Mouse (Mus musculus) adrenal gland, postnatal 25 days (tissue): ENCODE results near the gene Cbfa2t2. TPM values are rescaled to one million over a fixed set of nuclear protein-coding genes. Genes with fewer than 3 reads are reported as not detected.
"Not testable (repeated sequence)": the region's sequence is repeated elsewhere in the genome, so short reads cannot be mapped to it uniquely, and the experiment has no call there.

ENCODE experiments used
- DNase-seq: peaks from one replicate; pipeline ENCODE4 v3.0.0; 2021; ENCODE audit warnings: mixed read lengths
- total RNA-seq: library from RNA; stranded (reverse); gene quantifications from 2 replicates; pipeline ENCODE4 v1.2.3, GENCODE M21; 2021

Cbfa2t2 gene
- total RNA-seq, 1 experiment from 2014 or later: 40.7 TPM

DNA sequence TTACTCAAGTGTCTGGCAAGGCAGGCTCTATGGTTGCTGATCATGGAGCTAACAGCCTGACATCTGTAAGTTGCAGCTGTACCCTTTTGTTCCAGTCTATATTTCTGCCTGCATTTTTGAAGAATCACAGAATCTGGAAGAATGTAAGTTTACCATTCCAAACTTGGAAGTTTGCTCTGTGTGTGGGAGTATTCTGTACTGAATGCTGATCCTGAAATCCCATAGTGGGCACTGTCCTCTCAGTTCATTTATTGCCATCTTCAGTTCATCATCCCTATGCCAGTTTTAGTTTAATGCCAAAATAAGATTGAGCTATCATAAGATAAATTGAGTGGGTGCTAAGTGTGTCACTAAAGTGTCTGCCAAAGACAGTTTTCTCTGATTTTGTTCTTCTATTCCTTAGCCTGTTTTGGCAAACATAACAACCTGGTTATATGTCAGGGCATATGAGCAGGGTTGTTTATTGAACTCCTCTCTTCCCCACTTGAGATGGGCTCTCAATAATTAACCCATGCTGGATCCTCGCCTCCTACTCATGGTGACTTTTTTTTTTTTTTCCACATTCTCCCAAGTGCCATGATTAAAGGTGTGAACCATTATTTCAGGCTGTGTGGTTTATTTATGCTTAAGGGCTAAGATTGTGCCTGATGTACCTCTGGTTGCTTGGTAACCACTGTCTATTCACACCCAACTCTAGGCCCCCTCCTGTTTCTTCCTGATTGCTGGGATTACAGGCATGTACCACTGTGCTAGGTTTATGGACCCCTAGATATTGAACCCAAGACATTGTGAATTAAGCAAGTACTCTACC is 38.2 kb downstream of the Cbfa2t2 start:
- no peak for DNase-seq

GRCm38 (mm10) chr2:154475062-154475349 is 38.7 kb downstream of the Cbfa2t2 start:
- DNase-seq: no peak

DNA sequence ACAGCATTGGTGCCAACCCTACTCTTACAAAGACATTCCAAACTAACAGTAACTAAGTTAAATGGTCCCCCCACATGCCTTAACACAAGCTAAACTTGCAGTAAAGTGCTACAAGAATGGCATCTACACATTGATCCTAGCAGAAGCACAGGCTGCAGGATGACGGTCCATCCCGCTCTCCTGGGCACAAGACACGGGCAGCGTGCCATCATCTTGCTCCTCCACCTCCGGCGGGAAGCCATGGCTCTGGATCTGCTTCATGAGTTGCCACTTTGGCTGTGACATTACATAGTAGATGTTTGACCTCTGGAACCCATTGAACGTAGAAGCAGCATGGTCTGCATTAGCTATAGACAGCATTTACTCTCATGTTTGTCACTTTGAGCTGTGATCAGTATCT is 39.6 kb downstream of the Cbfa2t2 start:
- no peak for DNase-seq

DNA sequence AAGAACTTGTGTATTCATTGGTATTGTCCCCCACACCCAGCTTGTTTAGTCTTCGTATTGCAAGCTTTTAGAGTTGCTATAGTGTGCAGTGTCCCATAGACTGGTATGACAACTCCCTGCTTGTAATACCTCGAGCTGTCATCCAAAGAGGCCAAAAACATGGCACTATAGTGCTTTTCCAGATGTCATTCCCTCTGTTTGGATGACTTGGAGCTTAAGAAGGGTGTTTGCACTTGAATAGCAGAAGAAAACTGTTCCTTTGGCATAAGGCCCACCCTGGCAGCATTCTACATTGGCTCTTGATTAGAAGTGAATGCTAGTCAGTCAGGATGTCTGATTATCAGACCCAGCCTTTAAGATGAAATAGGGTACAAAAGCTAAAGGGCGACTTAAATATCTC is 40.7 kb downstream of the Cbfa2t2 start:
- DNase-seq: peak; percentile 15

DNA sequence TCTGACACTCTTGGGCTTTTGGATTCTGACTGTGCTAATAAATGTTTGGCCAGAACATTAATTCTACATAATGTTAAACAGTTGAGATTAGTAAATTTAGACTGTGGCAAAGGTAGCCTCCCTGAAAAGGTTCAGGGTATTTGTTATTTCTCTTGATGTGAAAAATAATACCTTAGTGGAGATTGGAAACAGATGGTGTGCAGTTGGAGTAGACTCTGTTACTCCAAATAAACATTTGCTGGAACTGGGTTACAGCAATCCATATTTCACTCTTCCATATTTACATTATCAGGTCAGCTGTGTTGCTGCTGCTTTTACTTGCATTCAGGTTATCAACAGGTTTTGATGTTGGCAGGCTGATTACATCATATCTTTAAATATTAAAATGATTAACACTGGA is 55.5 kb downstream of the Cbfa2t2 start:
- no peak for DNase-seq

- not testable (repeated sequence) for DNase-seq
Measured at GRCm38 (mm10) chr2:154493559-154493958, 57.3 kb downstream of the Cbfa2t2 start.

DNA sequence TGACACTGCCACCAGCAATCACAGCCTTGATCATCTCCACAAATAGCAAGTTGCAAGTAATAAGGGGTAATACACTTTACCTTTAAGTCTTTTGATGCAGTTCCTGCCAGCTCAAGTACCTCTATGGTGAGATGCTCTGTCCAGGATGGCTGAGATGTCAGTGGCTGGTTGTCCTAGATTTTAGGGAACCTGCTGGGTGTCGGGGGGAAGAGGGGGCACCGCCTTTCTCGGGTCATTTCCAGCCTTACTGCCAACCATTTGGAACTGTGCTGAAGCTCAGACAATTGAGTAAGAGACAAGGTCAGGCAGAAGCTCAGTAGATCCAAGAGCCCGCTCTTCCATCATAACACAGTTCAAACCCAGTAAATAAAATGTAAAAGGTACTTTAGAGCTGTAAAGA is 58.7 kb downstream of the Cbfa2t2 start:
- no peak for DNase-seq

- DNase-seq: no peak
Measured at GRCm38 (mm10) chr2:154498571-154498970, 62.3 kb downstream of the Cbfa2t2 start.

- DNase-seq: no peak
Measured at GRCm38 (mm10) chr2:154499717-154500247, 63.5 kb downstream of the Cbfa2t2 start.

DNA sequence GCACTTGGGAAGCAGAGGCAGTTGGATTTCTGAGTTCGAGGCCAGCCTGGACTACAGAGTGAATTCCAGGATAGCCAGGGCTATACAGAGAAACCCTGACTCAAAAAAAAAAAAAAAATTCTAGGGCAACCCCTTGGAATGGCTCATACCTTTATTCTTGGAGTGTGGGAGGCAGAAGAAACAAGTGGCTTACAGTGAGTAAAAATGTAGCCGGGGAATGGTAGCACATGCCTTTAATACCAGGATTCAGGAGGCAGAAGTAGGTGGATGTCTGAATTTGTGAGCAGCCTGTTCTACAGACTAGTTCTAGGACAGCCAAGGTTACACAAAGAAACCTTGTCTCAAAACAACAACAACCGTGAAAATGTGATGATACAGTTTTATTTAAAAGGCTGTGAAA is 64.5 kb downstream of the Cbfa2t2 start:
- DNase-seq: no peak

DNA sequence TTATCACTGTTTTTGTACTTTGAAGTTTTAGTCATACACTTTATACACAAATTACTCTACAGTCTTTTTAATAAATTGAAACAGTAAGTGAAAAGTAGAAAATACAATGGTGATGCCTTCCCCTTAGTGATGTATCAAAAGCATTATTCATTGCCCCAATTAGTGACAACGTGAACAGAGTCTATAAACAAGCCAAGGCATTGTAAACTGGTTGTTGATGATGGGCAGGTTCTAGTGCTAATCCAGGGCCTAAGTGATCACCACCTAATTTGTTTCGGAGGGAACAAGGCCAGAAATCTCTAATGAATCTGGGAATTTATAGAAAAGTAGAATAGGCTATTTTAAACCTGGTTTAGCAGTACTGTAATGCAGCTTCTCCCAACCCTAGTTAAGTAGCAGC is 70.8 kb downstream of the Cbfa2t2 start:
- no peak for DNase-seq

DNA sequence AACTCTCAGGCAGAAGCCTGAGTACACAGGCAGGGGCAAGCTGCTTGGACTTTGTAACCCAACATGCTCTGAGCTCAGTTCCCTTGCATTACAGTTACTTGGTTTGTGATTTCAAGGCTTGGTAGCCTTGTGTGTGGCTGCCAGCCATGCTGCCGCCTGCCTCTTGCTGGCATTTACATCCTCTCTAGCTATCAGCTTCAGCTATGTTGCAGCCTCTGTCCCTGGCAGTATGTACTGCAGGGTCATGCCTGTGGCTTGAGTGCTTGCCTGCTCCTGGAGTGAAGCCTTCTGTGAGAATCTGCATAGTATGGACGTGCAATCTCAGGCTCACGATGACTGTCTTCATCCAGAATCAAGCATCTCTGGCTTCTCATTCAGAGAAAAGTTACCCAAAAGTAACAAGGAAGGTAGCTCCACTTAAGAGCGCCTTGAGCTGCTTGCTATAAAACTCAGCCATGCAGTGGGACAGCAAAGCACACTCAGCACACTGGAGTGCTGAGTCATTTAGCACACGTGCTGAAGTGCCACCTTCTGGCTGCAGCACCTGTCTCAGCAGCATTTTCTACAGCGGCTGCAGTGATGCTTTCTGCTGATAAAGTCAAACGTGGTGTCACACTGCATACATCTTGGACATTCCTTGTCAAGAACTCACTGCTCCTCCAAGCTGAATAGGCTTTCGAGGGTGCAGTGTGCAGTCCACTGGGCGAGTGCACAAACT is 71.4 kb downstream of the Cbfa2t2 start:
- peak; percentile 23 for DNase-seq

- no peak for DNase-seq
Measured at GRCm38 (mm10) chr2:154508450-154508849, 72.2 kb downstream of the Cbfa2t2 start.

GRCm38 (mm10) chr2:154510141-154510540 is 73.9 kb downstream of the Cbfa2t2 start:
- DNase-seq: no peak

- no peak for DNase-seq
Measured at GRCm38 (mm10) chr2:154516944-154517343, 80.7 kb downstream of the Cbfa2t2 start.

DNA sequence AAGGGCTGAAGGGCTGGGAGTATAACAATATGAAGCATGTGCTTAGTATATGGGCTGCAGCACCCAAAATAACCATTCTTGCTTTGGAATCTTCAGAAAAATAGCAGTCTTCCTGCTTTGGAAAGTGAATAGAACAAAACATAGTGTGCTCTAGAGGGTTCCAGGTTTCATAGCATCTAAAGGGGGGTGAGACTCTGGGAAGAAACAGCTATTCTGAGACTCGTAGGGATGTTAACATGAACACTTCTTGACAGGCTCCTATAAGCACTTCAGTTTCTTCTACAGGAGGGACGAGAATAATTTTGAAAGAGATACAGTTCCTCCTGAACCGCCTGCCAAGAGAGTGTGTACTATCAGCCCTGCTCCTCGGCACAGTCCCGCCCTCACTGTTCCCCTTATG is 81.1 kb downstream of the Cbfa2t2 start:
- no peak for DNase-seq

DNA sequence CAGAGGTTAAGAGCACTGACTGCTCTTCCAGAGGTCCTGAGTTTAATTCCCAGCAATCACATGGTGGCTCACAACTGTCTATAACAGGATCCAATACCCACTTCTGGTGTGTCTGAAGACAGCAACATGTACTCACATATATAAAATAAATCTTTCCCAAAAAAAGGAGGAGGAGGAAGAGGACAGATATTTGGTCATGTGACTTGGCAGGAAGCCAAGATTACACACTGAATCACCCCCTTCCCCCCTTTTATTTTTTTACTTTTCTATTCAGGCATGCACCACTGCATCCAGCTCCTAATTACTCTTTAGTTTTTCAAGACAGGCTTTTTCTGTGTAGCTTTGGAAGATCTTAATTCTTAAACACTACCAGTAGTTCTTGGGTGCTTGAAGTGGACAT is 85.2 kb downstream of the Cbfa2t2 start:
- DNase-seq: no peak

- DNase-seq: no peak
Measured at GRCm38 (mm10) chr2:154522334-154522733, 86.1 kb downstream of the Cbfa2t2 start.

DNA sequence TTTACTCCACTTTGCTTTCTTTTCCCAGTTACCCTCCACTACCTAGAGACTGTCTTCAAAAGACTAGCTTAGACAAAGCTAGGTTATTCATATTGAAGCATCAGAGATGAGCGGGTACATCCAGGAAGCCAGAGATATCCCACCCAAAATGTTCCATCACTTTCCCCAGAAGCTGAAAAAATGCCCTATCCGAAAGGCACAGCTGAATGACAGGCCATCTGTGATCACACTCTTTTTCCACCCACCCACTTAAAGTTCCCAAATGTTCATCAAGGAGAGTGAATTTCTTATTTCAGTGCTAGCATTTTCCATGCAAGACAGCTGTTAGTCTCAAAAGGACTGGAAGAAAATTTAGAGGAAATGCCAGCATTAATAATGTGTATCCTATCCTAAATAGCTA is 89.0 kb downstream of the Cbfa2t2 start:
- DNase-seq: no peak

DNA sequence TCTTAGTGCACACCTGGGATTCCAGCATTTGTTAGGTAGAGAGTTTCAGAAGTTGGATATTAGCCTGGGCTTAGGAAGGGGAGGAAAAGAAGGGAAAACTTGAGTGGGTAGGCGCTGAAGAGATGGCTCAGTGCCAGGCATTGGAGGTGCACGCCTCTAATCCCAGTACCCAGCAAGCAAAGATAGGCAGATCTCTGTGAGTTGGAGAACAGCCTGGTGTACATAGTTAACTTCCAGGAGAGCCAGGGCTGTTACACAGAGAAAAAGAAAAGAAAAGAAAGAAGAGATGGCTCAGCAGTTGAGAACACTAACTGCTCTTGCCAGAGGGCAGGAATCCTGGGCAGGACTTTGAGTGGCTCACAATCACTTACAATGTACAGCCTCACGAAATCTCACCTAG is 90.2 kb downstream of the Cbfa2t2 start:
- DNase-seq: no peak

GRCm38 (mm10) chr2:154532888-154533287 is 96.6 kb downstream of the Cbfa2t2 start:
- no peak for DNase-seq

DNA sequence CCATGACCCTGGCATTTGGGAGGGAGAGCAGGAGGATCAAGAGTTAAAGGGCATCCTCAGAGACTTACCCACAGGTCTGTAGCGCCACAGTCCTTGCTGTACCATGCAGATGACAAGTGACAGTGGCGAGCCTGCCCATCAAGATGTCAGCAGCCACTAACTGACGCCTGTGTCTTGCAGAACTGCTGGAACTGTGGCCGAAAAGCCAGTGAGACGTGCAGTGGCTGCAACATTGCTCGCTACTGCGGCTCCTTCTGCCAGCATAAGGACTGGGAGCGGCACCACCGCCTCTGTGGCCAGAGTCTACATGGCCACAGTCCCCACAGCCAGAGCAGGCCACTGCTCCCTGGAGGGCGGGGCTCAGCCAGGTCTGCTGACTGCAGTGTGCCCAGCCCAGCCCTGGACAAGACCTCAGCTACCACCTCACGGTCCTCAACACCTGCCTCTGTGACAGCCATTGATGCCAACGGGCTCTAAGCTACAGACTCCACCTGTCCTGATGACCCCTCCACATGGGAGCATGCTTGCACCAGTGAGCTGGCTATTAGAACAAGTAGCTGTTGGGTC is 98.5 kb downstream of the Cbfa2t2 start:
- no peak for DNase-seq

- DNase-seq: no peak
Measured at GRCm38 (mm10) chr2:154538310-154538709, 102.0 kb downstream of the Cbfa2t2 start.
